Mouse (Mus musculus) left cerebral cortex, adult 8-10 months (tissue): ENCODE results near the gene Sytl3. TPM values are rescaled to one million over a fixed set of nuclear protein-coding genes. Genes with fewer than 3 reads are reported as not detected.
"Not testable (repeated sequence)": the region's sequence is repeated elsewhere in the genome, so short reads cannot be mapped to it uniquely, and the experiment has no call there.

ENCODE experiments used
- DNase-seq, 2 experiments: peaks; one replicate each; pipeline ENCODE4 v3.0.0; 2022; ENCODE audit warnings: low spot score in 2 of 2
- total RNA-seq, 4 experiments: library from RNA; stranded (reverse); gene quantifications; 2 replicates each; pipeline ENCODE4 v1.2.4; 2022

The Sytl3 gene
- total RNA-seq, 4 experiments from 2014 or later = 0.19 to 1.1 (median 0.30) TPM; not detected in 1

DNA sequence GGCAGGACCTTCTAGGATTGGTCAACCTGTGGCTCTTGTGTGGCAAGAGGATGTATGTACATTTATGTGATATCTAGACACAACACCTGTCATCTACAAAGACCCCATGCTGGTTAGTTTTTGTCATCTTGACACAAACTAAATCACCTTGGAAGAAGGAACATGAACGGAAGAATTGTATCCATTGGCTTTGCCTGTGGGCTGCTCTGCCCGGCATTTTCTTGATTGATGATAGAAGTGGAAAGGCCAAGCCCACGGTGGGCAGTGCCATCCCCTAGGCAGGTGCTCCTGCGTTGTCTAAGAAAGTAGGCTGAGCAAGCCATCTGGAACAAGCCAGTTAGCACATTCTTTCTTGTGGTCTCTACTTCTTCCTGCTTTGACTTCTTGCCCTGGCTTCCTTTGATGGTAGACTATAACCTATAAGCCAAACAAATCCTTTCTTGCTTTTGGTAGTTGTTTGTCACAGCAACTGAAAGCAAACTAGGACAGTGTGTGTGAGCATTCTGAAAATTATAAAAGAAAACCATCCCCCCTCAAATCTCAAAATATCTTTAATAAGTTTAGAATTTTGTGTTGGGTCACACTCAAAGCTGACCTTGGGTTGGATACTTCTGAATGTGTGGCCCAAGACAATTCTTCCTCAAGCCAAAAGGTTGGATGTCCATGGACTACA, 27.5 kb downstream of the Sytl3 start:
- not testable (repeated sequence) for DNase-seq

DNA sequence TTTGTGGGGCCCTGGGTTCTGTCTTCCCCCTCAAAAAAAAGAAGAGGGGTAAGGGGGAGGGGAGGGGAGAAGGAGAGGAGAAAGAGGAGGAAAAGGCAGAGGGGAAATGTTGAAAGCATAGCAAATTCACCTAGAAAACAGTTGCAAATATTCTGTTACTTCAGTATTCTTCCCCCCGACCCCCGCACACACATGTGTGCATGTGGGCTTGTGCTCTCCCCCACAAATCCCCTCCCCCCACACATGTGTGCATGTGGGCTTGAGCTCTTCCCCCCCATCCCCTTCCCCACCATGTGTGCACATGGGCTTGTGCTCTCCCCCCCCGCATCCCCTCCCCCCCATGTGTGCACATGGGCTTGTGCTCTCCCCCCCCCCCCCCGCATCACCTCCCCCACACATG, 30.5 kb downstream of the Sytl3 start:
- not testable (repeated sequence) for DNase-seq

DNA sequence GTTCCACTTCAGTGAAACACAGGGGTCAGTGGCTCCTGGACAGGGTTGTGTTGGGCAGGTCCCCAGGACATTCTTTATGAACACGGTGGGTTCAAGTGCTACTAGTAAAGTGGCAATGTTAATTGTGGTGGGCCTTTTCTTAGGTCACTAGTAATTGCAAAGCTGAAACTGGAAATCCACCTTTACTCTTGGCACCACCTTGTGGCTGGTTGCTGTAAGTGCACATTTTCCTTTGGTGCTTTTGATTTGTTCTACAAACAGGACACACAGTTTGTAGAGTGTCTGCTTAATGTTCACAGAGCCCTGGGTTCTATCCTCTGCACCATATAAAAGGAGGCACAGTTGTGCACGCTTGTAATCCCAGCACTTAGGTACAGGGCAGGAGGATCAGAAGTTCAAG, 32.7 kb downstream of the Sytl3 start:
- DNase-seq = peak; percentile 68 to 92

DNA sequence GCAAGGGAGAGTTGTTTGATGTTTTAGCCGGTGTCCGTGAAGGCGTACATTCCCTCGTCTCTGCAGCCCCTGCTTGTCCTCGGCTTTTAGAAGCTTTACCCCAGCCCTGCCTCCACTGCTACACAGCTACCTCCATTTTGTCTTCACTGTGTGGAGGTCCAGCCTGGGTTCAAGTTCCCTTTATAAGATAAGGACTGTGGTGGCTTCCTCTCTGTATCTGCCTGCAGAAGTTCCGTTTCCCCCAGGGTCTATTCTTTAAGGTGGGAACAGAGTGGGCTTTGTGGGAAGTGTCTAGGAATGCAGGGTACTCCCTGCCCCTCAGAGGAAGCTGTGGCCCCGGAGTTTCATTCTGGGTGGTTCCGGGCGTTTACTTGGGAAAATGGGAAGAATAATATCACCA, 36.8 kb downstream of the Sytl3 start:
- DNase-seq = not testable (repeated sequence)

DNA sequence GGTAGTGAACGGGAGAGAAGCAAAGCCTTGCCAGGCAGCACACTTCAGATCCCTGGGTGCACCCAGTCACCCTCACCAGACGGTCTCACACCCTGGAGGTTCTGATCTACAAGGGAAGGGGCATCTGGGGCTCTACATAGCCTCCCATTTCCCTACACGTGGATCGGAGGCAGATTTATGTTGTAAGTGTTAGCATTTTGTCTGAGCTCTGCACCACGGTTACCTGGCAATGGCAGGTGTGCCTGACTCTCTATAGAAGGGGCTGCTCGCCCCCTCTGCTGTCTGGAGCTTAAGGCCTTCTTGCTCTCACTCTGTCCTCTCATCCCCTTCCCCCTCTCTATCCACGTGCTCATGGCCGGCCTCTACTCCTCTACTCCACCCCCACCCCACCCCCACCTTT, 37.6 kb downstream of the Sytl3 start:
- DNase-seq = not testable (repeated sequence)

DNA sequence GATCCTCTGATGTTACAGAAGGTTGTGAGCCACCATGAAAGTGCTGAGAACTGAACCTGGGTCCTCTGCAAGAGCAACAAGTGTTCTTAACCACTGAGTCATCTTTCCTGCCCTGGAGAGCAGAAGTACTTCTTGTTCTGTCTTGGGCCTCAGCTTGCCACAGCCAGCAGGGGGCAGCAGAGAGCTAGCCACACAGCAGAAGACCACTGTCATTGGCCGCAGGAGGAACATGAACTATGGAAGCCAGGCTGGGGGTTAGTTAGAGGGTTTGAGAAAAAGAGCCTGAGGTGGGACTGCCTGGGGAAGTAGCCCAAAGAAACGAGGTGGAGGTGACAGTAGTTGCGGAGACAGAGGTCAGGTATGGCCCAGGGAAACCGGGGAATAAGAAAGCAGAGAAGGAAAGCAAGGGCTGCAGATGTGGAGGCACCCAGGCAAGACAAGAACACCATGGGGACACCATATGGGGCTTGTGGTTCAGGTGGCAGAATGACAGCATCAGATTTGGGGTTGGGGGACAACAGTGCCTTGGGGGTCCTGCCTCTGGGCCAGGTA, 38.4 kb downstream of the Sytl3 start:
- peak; percentile 43 to 46 for DNase-seq

DNA sequence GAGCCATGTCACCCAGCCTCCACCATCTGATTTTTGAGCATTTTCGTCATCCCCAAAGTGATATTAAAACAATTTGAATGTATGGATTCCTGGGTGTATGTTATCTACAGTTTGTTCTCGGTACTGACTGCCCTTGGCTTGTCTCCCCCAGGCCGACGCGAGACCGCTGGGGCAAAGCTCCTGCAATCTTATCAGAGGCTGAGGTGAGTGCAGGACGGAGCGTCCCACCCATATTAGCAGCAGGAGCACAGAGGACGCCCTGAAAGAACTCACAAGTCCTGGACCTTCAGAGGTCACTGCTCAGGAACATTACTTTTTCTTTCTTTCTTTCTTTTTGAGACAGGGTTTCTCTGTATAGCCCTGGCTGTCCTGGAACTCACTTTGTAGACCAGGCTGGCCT, 40.6 kb downstream of the Sytl3 start:
- not testable (repeated sequence) for DNase-seq

DNA sequence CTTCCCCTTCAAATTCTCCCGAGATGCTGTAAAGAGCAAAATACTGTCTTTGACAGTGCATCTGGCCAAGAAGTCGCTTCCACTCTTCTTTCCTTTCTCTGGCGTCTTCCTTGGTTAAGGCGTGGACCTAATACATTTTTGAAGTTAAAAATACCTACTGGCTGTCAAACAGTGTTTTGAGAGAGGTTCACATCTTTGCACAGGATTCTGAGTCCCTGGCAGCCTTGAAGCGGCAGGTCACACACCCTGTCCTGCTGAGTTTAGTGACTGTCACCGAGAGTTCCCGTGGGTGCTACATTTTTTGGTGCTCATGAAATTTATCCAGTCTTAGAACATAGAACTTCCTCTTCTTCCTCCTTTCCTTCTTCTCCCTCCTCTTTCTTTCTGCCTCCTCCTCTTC, 41.2 kb downstream of the Sytl3 start:
- not testable (repeated sequence) for DNase-seq

DNA sequence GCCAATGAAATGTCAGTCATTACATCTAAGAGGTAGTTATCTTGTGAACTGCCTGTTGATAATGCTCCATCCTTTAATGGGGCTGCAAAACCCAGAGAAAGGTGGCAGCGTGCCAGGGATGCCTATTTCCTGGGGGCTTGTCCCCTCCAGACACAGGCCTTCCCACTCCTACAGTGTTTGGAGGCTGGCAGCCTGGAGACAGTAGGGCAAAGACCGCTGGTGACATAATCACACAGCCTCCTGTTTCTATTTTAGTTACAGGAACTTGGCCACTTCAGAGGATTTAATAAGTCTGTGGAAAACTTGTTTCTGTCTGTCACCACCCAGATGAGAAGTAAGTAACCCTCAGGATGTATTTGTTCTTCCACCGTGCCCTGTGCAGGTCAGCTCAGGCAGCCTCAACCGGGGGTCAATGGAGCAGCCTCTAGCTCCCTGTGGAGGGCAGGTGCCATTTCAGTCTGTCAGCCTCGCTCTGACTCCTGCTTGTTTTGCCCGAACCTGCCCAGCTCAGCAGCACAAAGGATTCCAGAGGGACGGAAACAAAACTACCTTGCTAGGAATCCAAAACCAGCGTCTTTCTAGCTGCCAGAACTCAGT, 43.8 kb downstream of the Sytl3 start:
- DNase-seq = not testable (repeated sequence)

DNA sequence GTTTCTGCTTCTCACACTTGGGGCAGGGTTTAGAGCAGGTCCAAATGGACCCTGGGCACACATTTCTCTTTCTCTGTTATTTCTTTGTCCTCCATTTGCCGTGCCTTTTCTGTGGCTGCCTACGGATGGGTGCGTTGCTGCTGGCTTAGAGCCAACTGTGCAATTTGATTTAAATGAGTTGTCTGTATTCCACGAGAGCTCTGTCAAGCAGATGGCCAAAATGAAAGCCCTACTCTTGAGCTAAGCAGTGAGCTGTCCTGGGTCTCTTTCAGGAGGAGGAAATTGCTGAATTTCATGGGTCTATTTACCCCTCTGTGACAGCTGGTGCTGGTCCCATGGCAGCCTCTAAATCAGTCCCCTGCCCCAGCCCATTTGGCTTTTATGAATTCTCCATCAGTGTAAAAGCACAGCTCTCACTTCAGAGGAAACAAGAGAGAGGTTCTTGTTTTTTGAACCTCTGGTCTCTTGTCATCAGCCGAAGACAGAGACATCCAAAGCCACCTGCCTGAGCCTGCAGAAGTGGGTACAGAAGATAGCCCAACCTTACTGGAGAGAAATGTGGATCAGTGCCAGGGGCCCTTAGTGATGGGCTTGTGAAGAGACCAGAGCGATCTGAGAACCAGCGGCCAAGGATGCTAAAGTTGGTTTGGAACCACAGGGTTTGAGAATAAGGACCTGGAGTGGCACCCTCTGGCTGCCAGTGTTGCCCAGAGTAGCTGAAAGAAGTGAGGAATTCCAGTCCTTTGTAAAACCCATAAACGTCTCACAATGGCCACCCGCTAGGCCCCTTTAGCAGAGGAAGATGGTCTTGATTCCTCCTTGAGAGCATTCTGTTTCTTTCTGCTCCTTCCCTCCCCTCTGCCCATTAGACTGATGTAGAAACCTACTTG, 44.7 kb downstream of the Sytl3 start:
- not testable (repeated sequence) for DNase-seq

DNA sequence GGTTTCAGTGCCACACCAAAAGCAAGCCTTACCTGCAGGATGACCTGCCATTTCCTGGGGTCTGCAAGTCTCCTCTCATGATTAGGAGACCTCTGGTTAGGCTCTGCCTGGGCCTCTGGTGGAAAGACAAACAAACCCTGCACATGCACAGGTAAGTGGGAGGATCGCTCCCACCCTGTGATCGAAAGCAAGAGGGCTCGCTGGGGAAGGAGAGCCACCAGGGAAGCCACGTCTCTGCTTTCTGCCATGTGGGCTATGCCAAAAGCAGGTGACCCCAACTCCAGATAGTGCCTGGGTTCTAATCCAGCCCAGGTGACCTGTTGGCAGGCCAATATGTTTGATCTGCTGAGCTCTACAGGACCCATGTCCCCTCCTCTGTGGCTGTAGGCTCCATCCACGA, 47.6 kb downstream of the Sytl3 start:
- not testable (repeated sequence) for DNase-seq

DNA sequence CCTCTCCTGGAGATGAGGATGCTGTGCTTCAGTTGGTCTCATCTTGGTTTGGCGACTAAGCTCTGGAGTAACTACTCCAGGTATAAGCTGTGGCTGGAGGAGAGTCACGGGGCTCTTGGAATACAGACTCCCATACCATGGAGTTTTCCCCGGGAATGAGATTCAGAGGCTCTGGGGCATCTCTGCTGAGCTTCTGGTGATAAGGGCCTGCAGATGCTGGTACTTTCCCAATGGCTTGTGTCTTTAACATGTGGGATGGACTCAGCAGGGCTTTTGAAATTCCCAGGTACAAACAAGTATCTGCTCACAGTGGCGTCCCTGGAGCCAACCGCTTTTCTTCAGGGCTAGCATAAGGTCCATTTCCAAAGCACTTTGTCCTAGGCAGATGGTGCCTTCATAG, 48.5 kb downstream of the Sytl3 start:
- DNase-seq = not testable (repeated sequence)

DNA sequence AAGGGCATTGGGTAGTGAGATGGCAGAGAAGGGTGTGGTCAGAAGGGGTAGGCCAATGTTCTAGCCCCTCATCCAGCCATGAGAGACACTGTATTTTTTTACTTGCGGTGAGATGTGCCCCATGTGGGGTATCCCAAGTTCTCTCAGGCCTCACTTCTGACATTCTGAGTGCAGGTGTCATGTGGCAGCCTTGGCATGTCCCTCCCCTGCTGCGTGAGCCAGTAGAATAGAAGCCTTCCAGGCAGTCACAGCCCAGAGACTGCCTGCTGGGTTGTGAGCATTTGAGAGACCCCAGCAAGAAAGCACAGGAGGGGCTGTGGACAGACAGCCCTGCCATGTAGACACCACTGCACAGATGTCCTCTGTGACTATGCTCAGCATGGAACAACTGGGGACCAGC, 49.3 kb downstream of the Sytl3 start:
- DNase-seq = not testable (repeated sequence)

DNA sequence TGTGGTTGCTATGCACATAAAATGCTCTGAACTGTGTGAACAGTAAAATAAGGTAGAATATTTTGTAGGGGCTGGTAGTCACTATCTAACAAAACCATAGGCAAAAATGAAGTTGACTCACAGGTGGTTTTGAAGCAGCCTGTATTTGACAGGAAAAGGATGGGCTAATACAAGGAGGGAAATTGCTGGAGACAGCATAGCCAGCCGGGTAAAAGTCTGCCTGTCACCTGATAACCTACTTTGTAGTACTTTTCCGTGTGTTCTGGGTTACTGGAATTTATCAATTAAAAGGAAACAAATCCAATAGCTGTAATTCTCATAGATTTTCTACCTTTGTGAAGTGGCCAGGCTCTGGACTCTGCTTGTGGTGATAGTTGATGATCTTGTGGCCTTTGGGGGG, 54.6 kb downstream of the Sytl3 start:
- not testable (repeated sequence) for DNase-seq

DNA sequence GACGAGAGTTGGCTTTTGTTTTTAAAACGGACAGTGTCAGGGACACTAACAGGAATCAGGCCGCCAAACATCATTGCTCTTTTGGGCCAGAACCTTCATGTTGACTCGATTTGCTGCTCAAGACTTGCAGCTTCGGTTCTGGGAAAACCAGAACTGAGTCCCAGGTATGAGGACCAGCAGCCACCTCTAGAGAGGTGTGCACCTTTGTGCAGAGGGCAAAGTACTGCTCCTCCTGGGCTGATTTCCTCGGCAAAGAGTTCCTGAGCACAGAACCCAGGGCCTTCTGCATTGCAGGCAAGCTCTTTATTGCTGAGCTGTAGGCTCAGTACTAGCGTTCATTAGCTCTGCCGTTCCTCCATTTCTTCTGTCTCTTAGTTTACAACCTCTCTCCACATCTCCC, 55.1 kb downstream of the Sytl3 start:
- DNase-seq = not testable (repeated sequence)

DNA sequence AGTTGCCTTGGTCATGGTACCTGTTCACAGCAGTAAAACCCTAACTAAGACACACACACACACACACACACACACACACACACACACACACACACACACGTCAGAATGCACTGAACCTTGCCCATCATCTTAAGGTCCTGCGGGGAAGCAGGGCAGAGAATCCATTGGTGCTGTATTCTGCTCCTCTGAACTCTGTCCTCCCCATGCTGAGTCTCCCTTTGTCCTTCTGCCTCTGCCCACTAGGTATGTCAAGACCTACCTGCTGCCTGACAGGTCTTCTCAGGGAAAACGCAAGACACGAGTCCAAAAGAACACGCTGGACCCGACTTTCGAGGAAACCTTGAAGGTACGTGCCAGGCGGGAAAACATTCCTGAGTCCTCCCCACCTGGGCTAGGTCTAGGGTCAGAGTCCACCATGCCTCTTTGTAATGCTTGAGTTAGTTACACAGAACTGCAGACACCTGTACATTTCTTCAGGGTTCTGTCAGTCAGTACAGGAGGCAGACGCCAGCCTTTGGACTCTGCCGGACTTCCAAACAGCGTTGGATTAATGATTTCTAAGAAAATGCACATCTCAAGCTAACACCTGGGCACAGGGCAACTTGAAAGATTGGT, 69.2 kb downstream of the Sytl3 start:
- no peak for DNase-seq

DNA sequence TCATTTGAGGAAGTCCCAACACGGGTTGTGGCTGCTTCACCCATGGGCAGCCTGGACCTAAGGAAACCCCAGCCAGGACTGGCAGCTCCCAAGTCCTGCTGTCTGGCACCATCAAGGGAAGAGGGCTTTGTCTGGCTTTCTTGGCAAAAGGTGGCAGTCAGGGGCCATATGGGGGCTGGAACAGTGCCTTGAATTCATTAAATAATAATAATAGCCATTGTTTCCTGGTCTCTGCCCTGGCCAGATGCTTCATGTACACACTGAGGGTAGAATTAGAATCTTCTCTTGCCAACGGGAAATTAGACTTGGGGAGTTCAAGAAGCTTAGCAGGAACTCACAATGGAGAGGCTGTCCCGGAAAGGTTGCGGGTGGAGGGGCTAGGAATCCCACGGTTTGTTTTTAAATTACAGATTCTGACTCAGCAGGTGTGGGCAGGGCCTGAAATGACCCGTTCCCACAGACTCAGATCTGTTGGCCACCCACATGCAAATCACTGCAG, 70.4 kb downstream of the Sytl3 start:
- DNase-seq = no peak

DNA sequence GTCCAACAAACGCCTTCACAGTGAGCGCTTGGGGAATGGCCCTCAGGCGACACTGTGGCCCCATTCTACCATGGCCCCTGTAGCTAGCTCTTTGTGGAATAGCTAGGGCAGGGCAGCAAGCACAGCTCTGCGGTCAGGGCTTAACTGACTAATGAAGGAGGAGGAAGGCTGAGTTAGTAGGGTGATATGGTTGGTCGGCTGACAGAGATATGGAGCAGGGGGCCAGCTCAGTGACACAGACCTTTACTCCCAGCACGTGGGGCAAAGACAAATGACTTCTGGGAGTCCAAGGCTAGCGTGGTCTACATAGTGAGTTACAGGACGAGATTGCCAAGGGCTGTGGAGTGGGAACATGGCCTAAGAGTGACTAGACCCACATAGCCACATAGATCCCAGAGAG, 72.2 kb downstream of the Sytl3 start:
- no peak for DNase-seq

DNA sequence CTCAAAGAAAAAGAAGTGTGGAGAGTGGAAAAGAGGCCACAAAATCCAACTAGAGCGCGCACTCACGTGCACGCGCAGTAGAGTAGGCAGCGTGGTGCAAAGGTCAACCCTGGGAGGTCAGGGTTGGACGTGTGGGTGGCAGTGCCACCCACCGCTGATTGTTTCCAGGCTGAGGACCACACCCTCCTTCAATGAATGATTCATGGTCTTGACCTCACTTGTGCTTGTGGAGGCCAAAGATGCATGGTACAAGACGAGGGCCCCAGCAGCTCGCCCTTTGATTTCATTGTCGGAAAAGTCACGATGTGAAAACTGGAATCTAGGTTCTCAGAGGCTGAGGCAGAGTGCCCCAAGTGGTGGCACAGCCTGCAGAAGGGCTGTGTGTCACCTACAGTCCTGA, 72.7 kb downstream of the Sytl3 start:
- DNase-seq = no peak

DNA sequence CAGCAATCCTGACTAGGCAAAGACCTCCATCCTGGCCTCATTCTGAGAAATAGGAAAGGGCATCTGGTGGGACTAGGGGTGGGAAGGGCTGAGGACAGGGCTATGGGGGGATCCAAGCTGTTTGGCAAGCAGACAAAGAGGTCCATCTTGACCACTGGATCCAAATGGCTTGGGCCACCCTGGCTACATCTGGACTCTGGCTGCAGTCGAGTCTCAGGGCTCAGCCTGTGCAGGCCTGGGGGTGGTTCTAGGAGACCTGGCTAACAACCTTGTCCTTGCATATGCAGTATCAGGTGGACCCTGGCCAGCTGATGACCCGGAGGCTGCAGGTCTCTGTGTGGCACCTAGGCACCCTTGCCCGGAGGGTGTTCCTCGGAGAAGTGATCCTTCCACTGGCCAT, 73.8 kb downstream of the Sytl3 start:
- no peak for DNase-seq

DNA sequence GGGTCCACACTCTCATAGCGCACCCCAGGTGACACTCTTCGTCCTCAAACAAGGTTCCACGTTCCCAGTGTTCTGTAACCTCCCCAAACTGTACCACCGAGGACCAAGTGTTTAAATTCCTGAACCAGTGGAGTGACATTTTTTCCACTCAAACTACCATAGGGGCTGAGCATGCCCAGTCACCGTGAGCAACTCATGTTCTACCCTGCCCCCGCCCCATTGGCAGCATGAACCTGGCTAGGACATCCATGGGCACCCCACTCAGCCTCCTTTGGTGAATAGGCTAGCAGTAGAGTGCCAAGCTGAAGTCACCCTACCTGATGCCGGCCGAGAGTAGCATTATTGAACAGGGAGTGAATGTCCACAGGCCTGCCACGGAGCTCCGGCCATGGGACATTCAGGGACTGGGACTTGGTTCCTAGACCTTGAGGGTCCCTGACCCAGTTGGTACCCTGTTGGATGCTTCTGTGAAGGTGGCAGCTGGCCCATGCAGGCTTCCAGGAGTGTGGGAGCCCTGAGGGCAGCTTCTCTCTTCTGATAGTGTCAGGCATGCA, 74.5 kb downstream of the Sytl3 start:
- no peak for DNase-seq
